Mouse (Mus musculus) CD4-positive helper T cell, adult 2 months (primary cell): Measurements from ENCODE around the gene Greb1.

Experiments
- DNase-seq: peaks from one replicate; pipeline ENCODE4 v3.0.0-alpha.2; 2012; ENCODE audit warnings: low read depth, missing footprints, low spot score

The Greb1 gene

GRCm38 (mm10) chr12:16635816-16636215 is 164.9 kb downstream of the Greb1 start:
- no peak for DNase-seq

GRCm38 (mm10) chr12:16634075-16634813 is 166.4 kb downstream of the Greb1 start:
- DNase-seq: peak; percentile 36

DNA sequence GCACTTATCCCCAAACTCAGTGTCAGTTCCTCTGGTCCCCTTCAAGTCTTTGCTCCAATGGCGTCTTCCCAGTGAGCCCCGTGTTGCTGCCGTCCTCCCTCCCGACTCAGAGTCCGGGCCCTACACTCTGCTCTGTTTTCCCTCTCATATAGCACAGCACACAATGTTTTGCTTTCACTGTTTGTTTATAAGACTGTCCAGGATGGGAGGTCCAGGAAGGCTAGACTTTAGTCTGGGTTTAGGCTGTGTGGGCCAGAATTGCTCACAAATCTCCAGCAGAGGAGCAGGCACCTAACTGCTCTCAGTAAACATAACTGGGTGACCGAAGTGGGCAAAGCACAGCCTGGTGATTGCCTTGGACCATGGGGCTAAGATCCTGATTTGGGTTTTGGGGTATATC is 167.5 kb downstream of the Greb1 start:
- DNase-seq: no peak

- no peak for DNase-seq
Observed at GRCm38 (mm10) chr12:16631423-16631822, 169.3 kb downstream of the Greb1 start.

- no peak for DNase-seq
Observed at GRCm38 (mm10) chr12:16630866-16631185, 169.9 kb downstream of the Greb1 start.

GRCm38 (mm10) chr12:16630152-16630865 is 170.4 kb downstream of the Greb1 start:
- no peak for DNase-seq
